Mouse (Mus musculus) c-Kit-positive CD71-positive TER-119-negative erythroid progenitor cells, embryonic 14.5 days (primary cell): ENCODE measurements around the gene Cab39l.
"Not testable (repeated sequence)": the region's sequence is repeated elsewhere in the genome, so short reads cannot be mapped to it uniquely, and the experiment has no call there.

Experiments used
- DNase-seq: peaks from one replicate; pipeline ENCODE4 v3.0.0-alpha.2; 2013; ENCODE audit warnings: low read depth

Cab39l gene

DNA sequence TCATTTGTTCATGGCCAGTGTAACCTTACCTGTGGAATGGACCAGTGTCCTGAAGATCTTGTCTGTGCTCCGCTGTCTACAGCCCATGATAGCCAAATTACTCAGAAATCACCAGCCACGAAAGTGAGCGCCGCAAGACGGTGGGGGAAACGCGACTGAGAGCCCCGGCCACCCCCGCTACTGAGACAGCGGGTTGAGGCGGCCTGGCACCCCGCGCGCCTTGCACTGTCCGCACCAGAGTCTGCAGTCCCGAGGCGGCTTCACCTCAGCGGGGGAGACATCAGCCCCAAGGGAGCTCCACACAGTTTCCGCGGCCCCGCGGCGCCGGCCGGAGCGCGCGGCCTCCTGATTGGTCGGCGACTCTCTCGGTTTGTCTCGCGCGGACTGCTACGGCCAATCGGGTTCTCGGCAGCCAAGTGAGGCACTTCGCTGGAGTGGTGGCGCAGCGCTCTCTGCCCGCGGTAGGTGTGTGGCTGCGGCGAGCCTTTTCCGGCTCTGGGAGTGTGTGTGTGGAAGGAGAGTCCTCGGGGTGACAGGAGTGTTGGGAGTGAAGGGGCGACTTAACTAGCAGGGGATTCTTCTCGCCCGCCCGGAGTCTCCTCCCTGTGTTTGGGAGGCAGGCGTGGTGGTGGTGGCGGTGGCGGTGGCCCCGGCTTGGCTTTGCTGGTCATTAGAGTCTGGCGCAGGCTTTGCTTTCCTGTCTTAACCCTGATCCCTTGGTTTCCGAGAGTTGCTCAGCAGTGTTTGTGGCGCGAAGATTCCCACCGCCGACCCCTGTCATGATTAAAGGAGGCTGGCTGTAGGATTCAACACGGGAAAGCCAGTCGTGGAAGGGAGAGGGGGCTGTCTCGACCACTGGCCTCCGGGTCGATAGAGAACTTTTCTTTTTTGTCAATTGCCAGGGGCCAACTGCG is at the start of gene Cab39l, which contains the start of gene Setdb2:
Gene Cab39l, plus strand, starts transcription at position 415 of the 914 bp plus-strand sequence.
Gene Setdb2, minus strand, starts transcription at position 327 of the 914 bp plus-strand sequence.
- peak; percentile 89 for DNase-seq

GRCm38 (mm10) chr14:59395281-59395680 is 45.5 kb upstream of the Cab39l start, which contains the start of gene Phf11c:
Phf11c (minus strand) TSS chr14:59395381.
- DNase-seq: no peak

GRCm38 (mm10) chr14:59396999-59397398 is 43.8 kb upstream of the Cab39l start:
- DNase-seq: no peak

DNA sequence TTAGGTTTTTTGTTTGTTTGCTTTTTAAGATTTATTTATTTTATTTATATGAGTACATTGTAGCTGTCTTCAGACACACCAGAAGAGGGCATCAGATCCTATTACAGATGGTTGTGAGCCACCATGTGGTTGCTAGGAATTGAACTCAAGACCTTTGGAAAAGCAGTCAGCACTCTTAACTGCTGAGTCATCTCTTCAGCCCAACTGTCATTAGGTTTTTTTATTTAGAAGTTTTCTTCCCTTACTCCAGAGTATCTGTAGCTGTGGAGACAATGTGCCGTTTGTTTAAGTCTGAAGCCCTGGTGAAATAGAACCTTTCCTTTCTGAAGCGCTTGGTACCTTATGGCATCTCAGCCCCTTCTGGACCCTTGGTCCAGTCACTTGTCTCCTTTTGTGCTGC is 25.8 kb upstream of the Cab39l start:
- not testable (repeated sequence) for DNase-seq

DNA sequence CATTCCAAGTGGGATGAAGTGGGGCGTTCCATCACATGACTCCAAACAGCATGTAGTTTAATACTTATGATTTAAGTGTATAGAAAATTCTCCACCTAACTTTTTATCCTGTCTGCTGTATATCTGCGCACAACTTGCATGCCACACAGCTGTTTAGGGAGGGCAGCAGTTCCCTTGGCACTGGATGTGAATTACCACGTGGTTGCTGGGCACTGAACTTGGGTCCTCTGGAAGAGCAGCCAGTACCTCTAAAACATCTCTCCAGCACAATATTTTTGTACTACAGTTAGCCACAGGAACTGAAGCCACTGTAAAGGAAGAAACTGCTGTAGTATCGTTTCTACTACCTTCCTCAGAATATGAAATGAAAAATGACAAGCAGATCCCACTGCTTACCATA is 22.6 kb upstream of the Cab39l start:
- DNase-seq: no peak

DNA sequence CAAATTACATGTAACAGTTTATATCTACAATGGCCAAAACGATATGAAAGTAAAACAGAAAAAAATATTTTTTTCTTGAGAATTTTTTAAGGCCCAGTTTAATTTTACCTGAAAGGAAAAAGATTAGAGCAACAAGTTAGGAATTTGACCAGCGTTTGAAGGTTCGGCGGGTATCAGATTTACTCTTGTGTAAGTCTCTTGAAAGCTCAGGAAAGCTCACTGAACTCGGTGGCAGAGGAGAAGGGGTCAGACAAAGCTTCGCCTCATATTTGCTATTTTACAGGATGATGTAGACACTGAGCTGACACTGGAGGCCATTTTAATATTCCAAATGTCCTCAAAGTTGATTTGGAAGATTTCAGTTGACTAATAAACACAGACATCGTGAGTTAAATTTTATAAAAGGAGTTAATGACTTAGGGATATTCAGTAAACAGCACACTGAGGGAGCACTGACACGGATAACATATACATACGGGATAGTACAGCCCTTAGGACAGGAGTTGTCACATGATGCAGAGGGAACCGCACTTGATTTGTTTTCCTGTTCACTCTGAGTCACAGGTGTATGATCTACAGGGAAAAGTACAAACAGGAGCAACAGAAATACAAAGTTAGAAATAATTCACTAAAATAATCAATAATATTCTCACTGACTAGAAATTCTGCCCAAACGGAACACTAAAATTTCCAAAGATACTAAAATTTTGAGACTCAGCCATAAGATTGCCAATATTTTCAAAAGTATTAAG is 17.7 kb upstream of the Cab39l start:
- DNase-seq: no peak

DNA sequence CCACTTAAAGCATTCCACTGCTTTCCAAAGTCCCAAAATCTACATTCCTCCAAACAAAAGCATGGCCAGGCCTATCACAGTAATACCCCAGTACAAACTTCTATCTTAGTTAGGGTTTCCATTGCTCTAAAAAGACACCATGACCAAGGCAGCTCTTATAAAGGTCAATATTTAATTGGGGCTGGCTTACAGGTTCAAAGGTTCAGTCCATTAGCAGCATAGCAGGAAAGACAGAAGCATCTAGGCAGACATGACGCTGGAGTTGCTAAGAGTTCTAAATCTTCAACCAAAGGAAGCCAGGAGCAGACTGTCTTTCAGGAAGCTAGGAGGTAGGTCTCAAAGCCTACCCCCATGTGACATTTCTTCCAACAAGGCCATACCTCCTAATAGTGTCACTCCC is 10.2 kb upstream of the Cab39l start:
- no peak for DNase-seq

- peak; percentile 23 for DNase-seq
Measured at GRCm38 (mm10) chr14:59433902-59434301, 6.9 kb upstream of the Cab39l start.

DNA sequence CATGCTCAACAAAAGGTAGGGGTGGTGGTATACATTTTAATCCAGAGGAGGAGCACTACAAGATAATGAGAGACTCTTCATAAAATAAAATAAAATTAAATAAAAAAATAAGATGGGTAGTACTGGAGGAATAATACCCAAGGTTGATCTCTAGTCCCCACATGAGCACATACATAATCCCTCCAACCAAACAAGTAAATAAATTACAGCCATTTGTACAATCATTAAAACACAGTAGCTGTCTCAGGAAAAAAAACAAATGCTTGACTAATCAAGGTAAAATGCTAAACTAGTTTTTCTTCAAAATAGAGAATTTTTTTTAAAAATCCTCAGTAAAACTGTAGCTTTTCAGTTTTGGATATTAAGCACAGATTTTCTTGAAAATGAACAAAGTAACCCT is 5.6 kb upstream of the Cab39l start:
- no peak for DNase-seq

DNA sequence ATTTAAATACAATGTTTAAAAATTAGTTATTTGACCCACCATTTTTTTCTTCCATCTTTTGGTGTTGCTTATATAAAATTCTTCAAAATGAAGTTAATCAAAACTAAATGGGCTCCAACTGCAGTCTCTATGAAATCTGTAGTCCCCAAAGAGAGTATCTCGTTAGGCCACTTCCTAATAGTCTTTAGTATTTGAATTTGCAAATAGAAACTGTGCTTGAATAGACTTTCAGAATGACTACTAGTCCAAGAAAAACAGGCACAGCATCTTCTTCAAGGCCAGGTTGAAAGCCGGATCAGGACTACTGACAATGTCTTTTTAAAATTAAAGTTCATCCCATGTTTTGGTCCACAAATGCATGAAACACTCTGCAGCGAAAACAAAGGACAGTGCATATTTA is 3.4 kb upstream of the Cab39l start:
- DNase-seq: no peak

- DNase-seq: no peak
Measured at GRCm38 (mm10) chr14:59438505-59438904, 2.3 kb upstream of the Cab39l start.

DNA sequence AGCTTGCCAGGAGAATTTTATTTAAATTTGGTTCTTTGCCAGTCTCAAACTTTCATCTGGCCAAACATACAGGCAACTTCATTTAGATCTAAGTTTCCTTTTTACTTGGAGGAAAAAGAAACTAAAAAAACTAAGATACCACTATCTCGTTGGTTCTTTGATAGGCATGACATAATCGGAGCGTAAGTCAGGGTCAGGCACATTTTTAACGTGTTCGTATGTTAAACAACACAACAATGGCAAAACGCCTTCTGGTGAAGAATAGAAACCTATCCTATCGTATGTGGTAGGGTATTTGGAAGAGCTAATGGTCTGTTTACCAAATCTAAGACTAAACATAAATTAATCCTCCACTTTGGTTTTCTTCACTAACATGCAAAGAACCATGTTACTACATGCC is 733 bp upstream of the Cab39l start:
- DNase-seq: peak; percentile 30

- DNase-seq: no peak
Measured at GRCm38 (mm10) chr14:59441472-59441805, 667 bp downstream of the Cab39l start.

- DNase-seq: no peak
Measured at GRCm38 (mm10) chr14:59445421-59445820, 4.6 kb downstream of the Cab39l start.

GRCm38 (mm10) chr14:59447981-59448380 is 7.2 kb downstream of the Cab39l start:
- DNase-seq: no peak

- no peak for DNase-seq
Measured at GRCm38 (mm10) chr14:59466503-59466902, 25.7 kb downstream of the Cab39l start.

GRCm38 (mm10) chr14:59467798-59468197 is 27.0 kb downstream of the Cab39l start:
- DNase-seq: no peak

- DNase-seq: no peak
Measured at GRCm38 (mm10) chr14:59470781-59471180, 30.0 kb downstream of the Cab39l start.

DNA sequence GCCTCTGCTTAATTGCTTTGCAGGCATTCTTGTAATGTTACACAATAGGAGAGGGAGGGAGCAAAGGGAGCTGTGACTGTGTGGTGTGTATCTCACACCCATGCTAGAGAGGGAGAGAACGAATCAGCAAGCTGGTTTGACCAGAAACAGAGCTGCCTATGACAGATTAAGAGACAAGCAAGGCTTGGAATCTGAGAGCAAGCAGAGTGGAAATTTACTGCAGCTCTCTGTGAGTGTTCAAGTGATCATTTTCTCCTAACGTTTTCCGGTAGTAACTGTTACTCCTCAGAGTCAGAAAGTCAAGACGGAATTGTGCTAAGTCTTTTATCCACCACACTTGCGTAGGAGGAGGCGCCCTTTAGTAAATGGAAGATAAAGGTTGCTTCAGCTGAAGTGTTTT is 37.9 kb downstream of the Cab39l start:
- DNase-seq: no peak

GRCm38 (mm10) chr14:59485247-59485810 is 44.6 kb downstream of the Cab39l start:
- no peak for DNase-seq

DNA sequence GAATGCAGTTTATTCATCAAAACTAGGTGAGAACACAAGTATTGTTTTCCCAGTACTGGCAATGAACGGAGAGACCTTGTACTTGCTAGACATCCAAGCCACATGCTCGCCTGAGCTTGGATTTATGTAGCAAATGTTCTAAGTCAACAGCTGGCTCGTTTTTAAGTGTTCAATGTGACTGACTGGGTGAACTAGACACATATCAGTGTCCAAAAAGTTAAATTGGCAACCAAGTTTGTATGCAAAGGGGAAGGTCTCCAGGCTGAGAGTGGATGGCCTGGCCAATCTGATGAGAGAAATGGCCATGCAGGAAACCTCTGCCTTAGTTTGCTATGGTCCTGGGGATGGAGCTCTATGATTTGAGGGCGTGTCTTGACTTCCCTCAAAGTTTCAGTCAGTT is 51.6 kb downstream of the Cab39l start:
- DNase-seq: no peak

GRCm38 (mm10) chr14:59497928-59498327 is 57.2 kb downstream of the Cab39l start:
- no peak for DNase-seq

DNA sequence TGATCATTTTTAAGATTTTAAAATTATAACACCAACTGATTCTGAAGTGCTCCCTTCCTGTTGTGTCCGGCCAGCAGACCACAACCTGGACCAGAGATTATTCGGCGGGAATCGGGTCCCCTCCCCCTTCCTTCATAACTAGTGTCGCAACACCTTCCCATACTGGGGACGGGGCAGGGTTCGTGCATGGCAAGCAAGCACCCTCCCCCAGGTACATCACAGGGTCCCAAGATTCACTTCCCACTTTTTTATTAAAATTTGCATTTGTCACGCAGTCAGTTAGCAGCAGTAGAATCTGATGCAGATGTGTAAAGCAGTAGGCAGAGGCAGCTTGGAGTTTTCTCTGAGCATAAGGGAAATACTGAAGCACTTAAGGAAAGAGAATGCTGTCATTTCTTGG is 64.1 kb downstream of the Cab39l start:
- DNase-seq: no peak
